Mouse (Mus musculus): ENCODE data around the gene Gcn1l1. TPM values are rescaled to one million over a fixed set of nuclear protein-coding genes. Genes with fewer than 3 reads are reported as not detected.
A peak's percentile ranks its signal among the peaks of the same experiment; 100 is the strongest.

Gene Gcn1l1
- total and polyA plus RNA-seq, 3 experiments: 88.2 to 123 (median 93.8) TPM

- no peak overlapping the region for H3K27ac ChIP-seq (ENCODE audit: control insufficient read depth, low read depth, low read length)
- H3K9ac ChIP-seq (ENCODE audit: control insufficient read depth, low read depth, low read length, poor library complexity, severe bottlenecking): no peak overlapping the region
- no peaks in the 10 kb centered on the region for H3K27me3 ChIP-seq (ENCODE audit: control insufficient read depth in 1 of 2, insufficient read depth in 2 of 2, low read length in 2 of 2)
- H3K4me3 ChIP-seq (ENCODE audit: control insufficient read depth in 1 of 2, insufficient read depth in 1 of 2, low read depth in 2 of 2, low read length in 2 of 2): no peak overlapping the region
- peaks cover 0 to 34% of the 10 kb centered on the region in 2 experiments; a peak in 2 of 4 replicates for H3K36me3 ChIP-seq (ENCODE audit: control insufficient read depth in 1 of 2, insufficient read depth in 2 of 2, low read length in 2 of 2)
- DNase-seq (ENCODE audit: low read depth, low spot score): peak; percentile 49
- peaks cover 19% of the 10 kb centered on the region for H3K79me2 ChIP-seq (ENCODE audit: control insufficient read depth, insufficient read depth, low read length, poor library complexity)
- H3K9me3 ChIP-seq (replicated peaks; ENCODE audit: insufficient read depth, low read length): no peaks in the 10 kb centered on the region
- peaks cover 14 to 44% of the 10 kb centered on the region in 2 experiments for H3K4me1 ChIP-seq (ENCODE audit: control insufficient read depth in 1 of 2, insufficient read depth in 2 of 2, low read length in 2 of 2)
- no peak for TF ChIP-seq USF1 (IDR thresholded peaks at IDR 0.05; ENCODE audit: low read depth, low read length)
- no peak for TF ChIP-seq MAFK (IDR thresholded peaks at IDR 0.05; ENCODE audit: borderline replicate concordance, low read depth, low read length)
- TF ChIP-seq ETS1 (IDR thresholded peaks at IDR 0.05; ENCODE audit: low read depth, low read length): 0 out of 2 replicates have a peak, but pooled peaks have one; percentile 19
- no peak for TF ChIP-seq USF2 (IDR thresholded peaks at IDR 0.05; ENCODE audit: borderline replicate concordance in 1 of 2, insufficient read depth in 1 of 2, low read depth in 1 of 2, low read length in 2 of 2)
- peak; percentile 67; the same call in 1 of the 2 replicates for TF ChIP-seq BHLHE40 (IDR thresholded peaks at IDR 0.05; ENCODE audit: borderline replicate concordance, low read depth, low read length)
- TF ChIP-seq HCFC1 (IDR thresholded peaks at IDR 0.05; ENCODE audit: low read depth, low read length): no peak
- TF ChIP-seq UBTF (IDR thresholded peaks at IDR 0.05; ENCODE audit: borderline replicate concordance, insufficient read depth, low read depth, low read length): no peak
- TF ChIP-seq ELF1 (IDR thresholded peaks at IDR 0.05; ENCODE audit: low read depth, low read length): no peak
- no peak for TF ChIP-seq NELFE (IDR thresholded peaks at IDR 0.05; ENCODE audit: low read depth, low read length)
- no peak for TF ChIP-seq ZKSCAN1 (IDR thresholded peaks at IDR 0.05; ENCODE audit: low read depth, low read length)
- no peak for TF ChIP-seq KAT2A (conservative IDR thresholded peaks at IDR 0.05; ENCODE audit: low read depth, low read length)
- TF ChIP-seq POLR2A (IDR thresholded peaks at IDR 0.05; ENCODE audit: control insufficient read depth in 1 of 2, insufficient read depth in 1 of 2, low read depth in 1 of 2, low read length in 2 of 2, poor library complexity in 1 of 2): no peak
- TF ChIP-seq CHD2 (IDR thresholded peaks at IDR 0.05; ENCODE audit: low read length): no peak
- no peak; the same call in 1 of the 2 replicates for TF ChIP-seq MXI1 (IDR thresholded peaks at IDR 0.05; ENCODE audit: low read depth, low read length)
- TF ChIP-seq TAL1 (IDR thresholded peaks at IDR 0.05; ENCODE audit: low read length): no peak
- no peak for TF ChIP-seq MYB (IDR thresholded peaks at IDR 0.05; ENCODE audit: low read depth, low read length)
- no peak for TF ChIP-seq NRF1 (IDR thresholded peaks at IDR 0.05; ENCODE audit: insufficient read depth, low read depth, low read length, poor library complexity, severe bottlenecking)
- TF ChIP-seq MAZ (IDR thresholded peaks at IDR 0.05; ENCODE audit: low read depth, low read length): no peak
- no peak for TF ChIP-seq ZNF384 (IDR thresholded peaks at IDR 0.05; ENCODE audit: low read depth, low read length)
- TF ChIP-seq ZMIZ1 (IDR thresholded peaks at IDR 0.05; ENCODE audit: low read depth, low read length): no peak
- TF ChIP-seq MEF2A (IDR thresholded peaks at IDR 0.05; ENCODE audit: extremely low read depth, insufficient replicate concordance, low read depth, low read length, poor library complexity, severe bottlenecking): no peak
- TF ChIP-seq JUND (IDR thresholded peaks at IDR 0.05; ENCODE audit: low read depth, low read length): no peak
- no peak for TF ChIP-seq TCF12 (IDR thresholded peaks at IDR 0.05; ENCODE audit: low read depth, low read length)
- no peak for TF ChIP-seq POLR2AphosphoS5 (IDR thresholded peaks at IDR 0.05; ENCODE audit: borderline replicate concordance, low read depth, low read length)
- no peak for TF ChIP-seq ZC3H11A (IDR thresholded peaks at IDR 0.05; ENCODE audit: low read depth, low read length)
- no peak for TF ChIP-seq EP300 (IDR thresholded peaks at IDR 0.05; ENCODE audit: low read depth in 1 of 2, low read length in 2 of 2)
- no peak for TF ChIP-seq RAD21 (IDR thresholded peaks at IDR 0.05; ENCODE audit: low read depth, low read length)
- no peak for TF ChIP-seq GABPA (IDR thresholded peaks at IDR 0.05; ENCODE audit: low read depth, low read length)
- TF ChIP-seq MYC (IDR thresholded peaks at IDR 0.05; ENCODE audit: low read depth, low read length): no peak
- TF ChIP-seq POLR2AphosphoS2 (IDR thresholded peaks at IDR 0.05; ENCODE audit: low read length): no peak
- no peak for TF ChIP-seq CTCF (IDR thresholded peaks at IDR 0.05 in 2 of 3, conservative IDR thresholded peaks at IDR 0.05 in 1 of 3; ENCODE audit: control insufficient read depth in 1 of 3, insufficient read depth in 1 of 3, low read depth in 2 of 3, low read length in 3 of 3, poor library complexity in 1 of 3, severe bottlenecking in 1 of 3)
- 0 out of 2 replicates have a peak, but pooled peaks have one; percentile 38 for TF ChIP-seq MAX (IDR thresholded peaks at IDR 0.05; ENCODE audit: low read length)
- no peak for TF ChIP-seq E2F4 (IDR thresholded peaks at IDR 0.05; ENCODE audit: borderline replicate concordance, low read depth, low read length)
- 0 out of 2 replicates have a peak, but pooled peaks have one; percentile 13 for TF ChIP-seq GATA1 (IDR thresholded peaks at IDR 0.05; ENCODE audit: low read depth, low read length)
- TF ChIP-seq CHD1 (IDR thresholded peaks at IDR 0.05; ENCODE audit: low read depth, low read length): no peak
- no peak for TF ChIP-seq SMC3 (IDR thresholded peaks at IDR 0.05; ENCODE audit: low read depth, low read length)
- no peak for TF ChIP-seq TBP (IDR thresholded peaks at IDR 0.05; ENCODE audit: low read depth, low read length)
- TF ChIP-seq SIN3A (IDR thresholded peaks at IDR 0.05; ENCODE audit: low read length): peak; percentile 44
These were observed 63.0 kb downstream of the Gcn1l1 start for GRCm38 (mm10) chr5:115628083-115628482.
